Mouse (Mus musculus) spleen, postnatal 36 days (tissue): Measurements from ENCODE around the gene Btbd9.
A peak's percentile ranks its signal among the peaks of the same experiment; 100 is the strongest.

Experiments
- DNase-seq, 2 experiments: peaks; one replicate each; pipeline ENCODE4 v3.0.0; 2022; ENCODE audit warnings: low spot score in 2 of 2, mixed read lengths in 1 of 2

Gene Btbd9

GRCm38 (mm10) chr17:30205062-30205825 is 371.0 kb downstream of the Btbd9 start:
- no peak for DNase-seq

- no peak for DNase-seq
These were observed 376.0 kb downstream of the Btbd9 start for GRCm38 (mm10) chr17:30200283-30200682.

- no peak for DNase-seq
These were observed 376.7 kb downstream of the Btbd9 start for GRCm38 (mm10) chr17:30199374-30200247.

GRCm38 (mm10) chr17:30198422-30198821 is 377.9 kb downstream of the Btbd9 start:
- no peak for DNase-seq

GRCm38 (mm10) chr17:30197280-30198030 is 378.8 kb downstream of the Btbd9 start:
- peak; percentile 50 to 53 for DNase-seq

GRCm38 (mm10) chr17:30196401-30197279 is 379.6 kb downstream of the Btbd9 start:
- no peak for DNase-seq

GRCm38 (mm10) chr17:30195591-30196183 is 380.6 kb downstream of the Btbd9 start:
- no peak for DNase-seq

GRCm38 (mm10) chr17:30194629-30195445 is 381.5 kb downstream of the Btbd9 start:
- no peak for DNase-seq

GRCm38 (mm10) chr17:30194091-30194490 is 382.2 kb downstream of the Btbd9 start:
- no peak for DNase-seq

GRCm38 (mm10) chr17:30193615-30194014 is 382.7 kb downstream of the Btbd9 start:
- no peak for DNase-seq

- no peak for DNase-seq
These were observed 383.8 kb downstream of the Btbd9 start for GRCm38 (mm10) chr17:30192416-30193005.

- no peak for DNase-seq
These were observed 385.1 kb downstream of the Btbd9 start for GRCm38 (mm10) chr17:30191097-30191640.

GRCm38 (mm10) chr17:30188031-30188981 is 388.0 kb downstream of the Btbd9 start:
- DNase-seq, result no peak

GRCm38 (mm10) chr17:30187581-30187980 is 388.7 kb downstream of the Btbd9 start:
- no peak for DNase-seq

GRCm38 (mm10) chr17:30187154-30187553 is 389.1 kb downstream of the Btbd9 start:
- DNase-seq, result no peak

GRCm38 (mm10) chr17:30183561-30183960 is 392.7 kb downstream of the Btbd9 start:
- no peak for DNase-seq

- no peak for DNase-seq
These were observed 394.2 kb downstream of the Btbd9 start for GRCm38 (mm10) chr17:30182063-30182462.

- no peak for DNase-seq
These were observed 394.7 kb downstream of the Btbd9 start for GRCm38 (mm10) chr17:30181554-30181953.
